In the genomic region with DNA sequence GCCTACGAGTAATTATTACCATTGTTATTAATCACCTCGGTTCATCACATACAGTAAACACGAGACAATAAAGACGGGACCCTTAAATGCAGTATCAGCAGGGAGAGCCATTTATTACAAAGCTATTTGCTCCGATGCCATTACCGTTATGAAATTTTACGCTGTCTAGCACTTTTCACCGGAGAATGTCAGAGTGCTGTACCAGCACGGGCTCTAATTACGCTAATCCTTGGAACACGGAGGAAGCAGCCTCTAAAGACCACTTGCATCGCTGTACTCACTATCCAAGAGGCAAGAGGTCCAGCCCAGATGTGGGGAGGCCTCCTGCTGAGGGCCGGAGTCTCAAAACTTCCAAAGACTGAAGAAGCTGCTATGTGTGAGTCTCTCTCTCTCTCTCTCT, we compare ENCODE assay signal across 15 mouse cellular contexts.
DNase-seq lines count a peak whose midpoint lies in the region; ATAC-seq and TF ChIP-seq lines count a peak whose summit lies in the region.
"Had no signal": no experiment of that assay in that cellular context is flagged by ENCODE, and none has a peak within 500 bp of the region (broad histone marks: within the 10 kb centered on the region; RNA-seq: fewer than 3 reads in every experiment).

No protein-coding gene starts in this region.

- peaks cover 10% of the 10 kb centered on the region for H3K4me1 ChIP-seq in hindbrain, embryonic 15.5 days (replicated peaks)
- peaks cover 15% of the 10 kb centered on the region for H3K4me1 ChIP-seq in hindbrain, embryonic 12.5 days
- peaks cover 11% of the 10 kb centered on the region for H3K4me1 ChIP-seq in embryonic facial prominence, embryonic 15.5 days
- peaks cover 5% of the 10 kb centered on the region; the same call in 1 of the 2 replicates for H3K4me1 ChIP-seq in limb, embryonic 13.5 days

- H3K27ac ChIP-seq in hindbrain, embryonic 15.5 days (replicated peaks), result no peak overlapping the region
- H3K27ac ChIP-seq in hindbrain, embryonic 12.5 days, result no peak overlapping the region
- H3K27ac ChIP-seq in embryonic facial prominence, embryonic 15.5 days (replicated peaks), result no peak overlapping the region
- H3K27ac ChIP-seq in limb, embryonic 13.5 days, result no peak overlapping the region
- H3K27ac ChIP-seq: midbrain, embryonic 12.5 days had no signal

- intact Hi-C loops in left cerebral cortex, postnatal 36 days (cut with DNase I), result no loop called here

- no peak for TF ChIP-seq POLR2A in brain, embryonic 14.5 days (IDR thresholded peaks at IDR 0.05; ENCODE audit: borderline replicate concordance, extremely low read depth, insufficient read depth, insufficient read length, poor library complexity, severe bottlenecking)

- ATAC-seq in hindbrain, embryonic 15.5 days (ENCODE audit: low FRiP score, low read depth), result peak; percentile 48; the same call in 1 of the 2 replicates
- no peak for ATAC-seq in hindbrain, embryonic 12.5 days (ENCODE audit: low FRiP score)
- ATAC-seq in embryonic facial prominence, embryonic 15.5 days (ENCODE audit: insufficient number of reproducible peaks, low FRiP score, low TSS enrichment, low read depth), result no peak
- no peak for ATAC-seq in limb, embryonic 13.5 days (ENCODE audit: low FRiP score, low read depth)
- ATAC-seq in CD4-positive, CD25-positive, alpha-beta regulatory T cell, adult 4 months, result no peak
- ATAC-seq: lung, postnatal 0 days had no signal

- no peaks in the 10 kb centered on the region for H3K9me3 ChIP-seq in hindbrain, embryonic 15.5 days
- H3K9me3 ChIP-seq in hindbrain, embryonic 12.5 days (replicated peaks), result no peaks in the 10 kb centered on the region
- no peaks in the 10 kb centered on the region for H3K9me3 ChIP-seq in embryonic facial prominence, embryonic 15.5 days (replicated peaks)
- H3K9me3 ChIP-seq in limb, embryonic 13.5 days, result no peaks in the 10 kb centered on the region
- H3K9me3 ChIP-seq: midbrain, embryonic 12.5 days had no signal

- TF ChIP-seq CTCF in brain, embryonic 14.5 days (IDR thresholded peaks at IDR 0.05; ENCODE audit: borderline replicate concordance, extremely low read depth, insufficient read depth, insufficient read length), result no peak

- H3K9ac ChIP-seq in hindbrain, embryonic 15.5 days, result no peak overlapping the region
- no peak overlapping the region for H3K9ac ChIP-seq in hindbrain, embryonic 12.5 days
- no peak overlapping the region for H3K9ac ChIP-seq in embryonic facial prominence, embryonic 15.5 days
- H3K9ac ChIP-seq in limb, embryonic 13.5 days, result no peak overlapping the region
- H3K9ac ChIP-seq: midbrain, embryonic 12.5 days had no signal

- H3K4me3 ChIP-seq in hindbrain, embryonic 15.5 days, result no peak overlapping the region
- H3K4me3 ChIP-seq in hindbrain, embryonic 12.5 days, result no peak overlapping the region
- H3K4me3 ChIP-seq in embryonic facial prominence, embryonic 15.5 days (replicated peaks), result no peak overlapping the region; the same call in 1 of the 2 replicates
- no peak overlapping the region for H3K4me3 ChIP-seq in limb, embryonic 13.5 days
- H3K4me3 ChIP-seq: midbrain, embryonic 12.5 days had no signal

- WGBS in hindbrain, embryonic 15.5 days, result 21% methylated on average over 13 of the region's 13 CpGs
- 26% methylated on average over 13 of the region's 13 CpGs for WGBS in hindbrain, embryonic 12.5 days
- WGBS in embryonic facial prominence, embryonic 15.5 days, result 24% methylated on average over 13 of the region's 13 CpGs
- 14% methylated on average over 13 of the region's 13 CpGs for WGBS in limb, embryonic 13.5 days

- H3K36me3 ChIP-seq in hindbrain, embryonic 15.5 days, result no peaks in the 10 kb centered on the region
- H3K36me3 ChIP-seq in hindbrain, embryonic 12.5 days, result no peaks in the 10 kb centered on the region
- no peaks in the 10 kb centered on the region for H3K36me3 ChIP-seq in embryonic facial prominence, embryonic 15.5 days
- no peaks in the 10 kb centered on the region for H3K36me3 ChIP-seq in limb, embryonic 13.5 days
- H3K36me3 ChIP-seq: midbrain, embryonic 12.5 days had no signal

- peak overlapping the region; percentile 39 for H3K4me2 ChIP-seq in hindbrain, embryonic 15.5 days
- H3K4me2 ChIP-seq in hindbrain, embryonic 12.5 days (replicated peaks), result no peak overlapping the region; the same call in 1 of the 2 replicates
- H3K4me2 ChIP-seq in embryonic facial prominence, embryonic 15.5 days (replicated peaks), result peak overlapping the region; percentile 29; the same call in 1 of the 2 replicates
- peak overlapping the region; percentile 31 for H3K4me2 ChIP-seq in limb, embryonic 13.5 days (replicated peaks)
- H3K4me2 ChIP-seq: midbrain, embryonic 12.5 days had no signal

- H3K27me3 ChIP-seq in hindbrain, embryonic 15.5 days, result 0 out of 2 replicates have a peak, but pooled peaks cover 7% of the 10 kb centered on the region
- peaks cover 10% of the 10 kb centered on the region for H3K27me3 ChIP-seq in hindbrain, embryonic 12.5 days
- no peaks in the 10 kb centered on the region for H3K27me3 ChIP-seq in embryonic facial prominence, embryonic 15.5 days
- peaks cover 10% of the 10 kb centered on the region for H3K27me3 ChIP-seq in limb, embryonic 13.5 days

- DNase-seq in brain, embryonic 14.5 days (ENCODE audit: low read depth), result peak; percentile 63
- DNase-seq in thymus, postnatal 4 days, result no peak
- no peak for DNase-seq in left cerebral cortex, postnatal 36 days (ENCODE audit: low spot score in 2 of 2)
- DNase-seq: B cell, adult 2 months; cerebellum, postnatal 10 days; gastrocnemius, postnatal 36 days; kidney, adult 8-10 months; spleen, adult 18-20 months had no signal
